Mouse (Mus musculus) retina, embryonic 14.5 days (tissue): ENCODE results near the gene Gm10491.

Source experiments
- DNase-seq: peaks from one replicate; pipeline ENCODE4 v3.0.0-alpha.2; 2015; ENCODE audit warnings: low spot score

Gm10491 gene

GRCm38 (mm10) chrX:7879819-7880218, 27.8 kb downstream of the Gm10491 start:
- DNase-seq = peak; percentile 82

DNA sequence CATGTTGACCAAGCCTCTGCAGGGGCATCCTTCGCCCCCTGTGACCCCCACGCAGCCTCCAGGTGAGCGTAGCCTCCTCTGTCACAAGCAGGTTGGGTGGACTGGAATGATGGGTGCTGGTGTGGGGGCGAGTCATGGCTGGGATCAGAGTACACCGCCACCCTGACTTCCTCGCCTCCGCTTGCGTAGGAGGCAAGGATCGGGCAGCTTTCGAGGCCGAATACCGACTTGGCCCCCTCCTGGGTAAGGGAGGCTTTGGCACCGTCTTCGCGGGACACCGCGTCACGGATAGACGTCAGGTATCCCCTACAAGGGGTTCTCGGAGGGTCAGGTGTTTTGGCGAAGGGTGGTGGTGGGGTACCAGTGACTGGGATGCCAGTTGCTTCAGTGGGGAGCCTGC, 29.1 kb downstream of the Gm10491 start:
- DNase-seq = peak; percentile 3

- peak; percentile 78 for DNase-seq
Measured at GRCm38 (mm10) chrX:7878007-7878419, 29.6 kb downstream of the Gm10491 start, which contains the start of gene Pim2. Gene Pim2 (plus strand): TSS chrX:7878262.

GRCm38 (mm10) chrX:7869826-7870225, 37.8 kb downstream of the Gm10491 start:
- no peak for DNase-seq

GRCm38 (mm10) chrX:7868506-7868905, 39.1 kb downstream of the Gm10491 start:
- DNase-seq = no peak

- no peak for DNase-seq
Measured at GRCm38 (mm10) chrX:7867141-7867540, 40.5 kb downstream of the Gm10491 start.

DNA sequence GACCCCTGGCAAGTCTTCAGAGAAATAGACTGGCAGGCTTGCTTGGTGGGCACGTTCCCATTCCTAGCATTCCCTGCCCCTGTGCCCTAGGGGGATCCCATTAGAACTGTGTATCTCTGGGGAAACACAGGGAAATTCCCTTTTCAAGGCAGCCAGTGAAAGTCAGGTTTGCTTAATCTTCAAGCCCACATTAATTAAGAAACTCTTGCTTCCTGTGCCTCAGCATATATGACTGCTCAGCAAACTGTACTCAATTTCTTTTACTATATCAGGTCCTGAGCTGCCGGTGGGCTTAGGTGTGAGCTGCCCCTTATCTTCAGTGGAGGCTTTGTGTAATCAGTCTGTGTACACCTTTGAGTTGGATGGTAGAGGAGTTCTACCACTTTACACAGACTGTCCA, 41.8 kb downstream of the Gm10491 start:
- DNase-seq = no peak

GRCm38 (mm10) chrX:7865343-7865742, 42.3 kb downstream of the Gm10491 start:
- no peak for DNase-seq

DNA sequence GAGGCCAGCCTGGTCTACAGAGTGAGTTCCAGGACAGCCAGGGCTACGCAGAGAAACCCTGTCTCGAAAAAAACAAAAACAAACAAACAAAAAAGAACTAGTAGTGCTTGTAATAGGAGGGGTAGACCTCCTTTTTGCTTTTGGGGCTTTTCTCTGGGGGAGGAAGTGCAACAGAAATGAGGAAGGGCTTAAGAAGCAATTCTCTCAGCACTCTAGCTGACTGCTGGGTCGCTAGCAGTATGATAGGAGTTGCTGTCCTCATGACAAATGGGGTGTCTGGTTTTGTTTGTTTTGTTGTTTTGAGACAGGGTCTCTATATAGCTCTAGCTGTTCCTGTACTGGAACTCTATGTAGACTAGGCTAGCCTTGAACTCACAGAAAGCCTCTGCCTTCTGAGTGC, 43.1 kb downstream of the Gm10491 start:
- no peak for DNase-seq

DNA sequence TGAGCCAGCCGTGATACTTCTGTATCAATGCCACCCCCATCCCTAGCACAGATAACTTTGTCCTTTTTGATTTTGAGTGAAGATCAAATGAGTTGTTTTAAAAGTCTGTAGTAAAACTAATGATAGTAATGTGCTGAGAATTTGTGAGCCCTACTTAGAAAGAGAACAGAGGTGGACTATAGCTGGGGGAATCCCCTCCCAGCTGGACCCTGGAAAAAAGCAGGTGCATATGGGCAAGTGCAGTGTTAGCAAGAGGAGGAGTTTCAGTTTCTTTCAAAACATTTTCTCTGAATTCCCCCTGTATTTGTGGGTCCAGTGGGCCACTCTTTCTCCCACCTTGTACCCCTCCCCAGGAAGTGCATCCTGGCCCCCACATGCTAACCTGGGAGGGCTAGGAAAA, 44.5 kb downstream of the Gm10491 start:
- no peak for DNase-seq

- DNase-seq = no peak
Measured at GRCm38 (mm10) chrX:7859191-7859753, 48.4 kb downstream of the Gm10491 start.
